Mouse (Mus musculus): ENCODE results near the gene Itpa.

The Itpa gene

DNA sequence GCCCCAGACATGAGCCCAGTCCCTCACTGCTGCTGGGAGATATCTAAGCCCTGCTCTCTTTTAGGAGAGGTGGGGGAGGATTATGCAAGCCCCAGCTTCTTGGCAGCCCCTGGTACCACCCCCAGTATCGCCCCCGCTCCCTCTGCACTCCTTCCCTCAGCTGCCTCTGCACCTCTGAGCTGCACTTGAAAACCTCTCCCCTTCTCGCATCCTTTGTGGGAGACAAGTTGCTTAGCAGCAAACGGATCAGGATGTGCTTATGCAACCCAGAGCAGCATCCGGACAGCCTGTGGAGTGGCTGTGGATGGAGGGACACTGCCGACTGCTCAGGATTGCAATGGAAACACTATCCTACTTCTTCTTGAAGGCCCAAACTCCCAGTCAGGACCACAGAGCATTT lies 9.9 kb upstream of the Itpa start:
- DNase-seq = no peak

DNA sequence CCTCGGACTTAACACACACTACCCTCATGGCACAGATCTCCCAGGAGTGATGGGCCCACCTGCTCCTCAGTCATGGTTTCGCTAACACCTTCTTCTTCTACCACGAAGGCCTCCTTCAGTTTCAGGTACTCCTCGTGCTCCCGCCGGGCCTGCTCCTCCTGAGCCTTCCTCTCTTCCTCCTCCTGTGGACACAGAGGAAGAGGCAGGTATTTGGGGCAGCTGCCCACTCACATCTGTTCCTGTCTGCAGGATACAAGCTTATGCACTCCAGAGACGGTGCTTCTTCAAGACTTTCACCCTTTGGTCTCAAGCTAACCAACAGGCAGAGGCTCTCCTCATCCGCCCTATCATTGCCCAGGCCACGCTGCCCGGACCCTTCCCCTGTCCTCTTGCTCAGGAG lies 8.9 kb upstream of the Itpa start:
- DNase-seq = no peak

DNA sequence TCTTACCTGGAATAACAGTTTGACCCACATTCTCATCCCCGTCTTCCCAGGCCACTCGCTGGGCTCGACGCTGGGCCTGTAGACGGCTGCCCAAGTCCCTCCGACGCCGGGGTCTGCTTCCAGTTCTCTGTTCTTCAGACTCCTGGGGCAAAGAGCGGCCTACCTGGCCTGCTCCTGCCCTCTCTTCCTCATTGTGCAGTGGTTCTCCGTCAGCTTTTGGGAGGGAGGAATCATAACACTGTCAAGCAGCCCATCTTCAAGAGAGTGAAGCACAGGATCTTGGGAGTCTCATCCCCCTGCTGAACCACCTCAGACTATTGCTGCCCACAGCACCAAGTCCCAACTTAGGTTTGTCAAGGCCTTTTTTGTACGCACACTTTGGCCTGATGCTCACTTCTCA lies 4.1 kb upstream of the Itpa start:
- no peak for DNase-seq

DNA sequence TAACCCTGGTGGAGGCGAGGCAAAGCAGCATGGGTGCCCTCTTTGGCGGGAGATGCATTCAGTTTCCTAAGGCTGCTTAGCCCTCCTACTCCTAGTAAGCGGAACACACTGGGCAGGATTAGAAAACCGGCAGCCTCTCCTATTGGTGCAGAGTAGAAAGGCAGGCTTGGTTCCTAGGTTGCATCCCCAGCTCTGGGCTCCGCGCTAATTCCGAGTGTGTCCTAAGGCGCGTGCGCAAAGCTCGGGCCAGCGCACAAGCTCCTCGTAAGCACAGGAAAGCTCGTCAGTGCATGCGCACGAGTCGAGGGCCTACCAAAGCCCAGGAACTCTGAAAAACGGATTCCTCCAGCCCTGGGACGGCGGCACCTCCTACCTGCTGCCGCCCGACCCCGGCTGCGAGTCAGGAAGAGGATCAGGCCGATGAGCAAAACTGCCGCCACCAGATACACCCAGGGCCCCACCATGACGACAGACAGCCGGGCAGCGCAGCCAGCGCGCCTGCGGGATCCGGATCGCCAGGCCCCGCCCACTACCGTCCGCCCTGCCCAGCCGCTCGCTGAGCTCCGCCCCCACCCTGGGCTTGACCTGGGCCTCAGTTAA lies 3.2 kb upstream of the Itpa start, which contains the start of gene Ddrgk1:
TSS of gene Ddrgk1 (minus strand) at position 558 of the 600 bp plus-strand sequence.
- DNase-seq = peak; percentile 94

DNA sequence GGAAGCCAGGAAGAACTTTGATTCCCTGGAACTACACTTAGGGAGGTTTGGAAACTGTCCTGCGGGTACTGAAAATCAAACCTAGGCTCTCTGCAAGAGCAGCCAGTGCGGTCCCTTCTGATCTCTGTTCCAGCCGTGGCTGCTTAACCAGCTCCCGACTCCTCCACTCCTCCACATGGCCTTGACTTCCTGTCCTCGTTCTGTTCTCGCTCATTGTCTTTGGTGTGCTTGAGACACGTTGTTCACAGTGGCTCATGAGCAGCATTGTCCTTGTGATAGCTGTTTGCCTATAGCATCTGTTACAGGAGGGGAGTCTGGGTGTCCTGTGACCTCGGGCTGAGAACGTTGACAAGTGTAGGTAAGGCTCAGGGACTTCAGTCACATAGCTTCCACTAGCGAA lies 9.8 kb downstream of the Itpa start:
- no peak for DNase-seq

DNA sequence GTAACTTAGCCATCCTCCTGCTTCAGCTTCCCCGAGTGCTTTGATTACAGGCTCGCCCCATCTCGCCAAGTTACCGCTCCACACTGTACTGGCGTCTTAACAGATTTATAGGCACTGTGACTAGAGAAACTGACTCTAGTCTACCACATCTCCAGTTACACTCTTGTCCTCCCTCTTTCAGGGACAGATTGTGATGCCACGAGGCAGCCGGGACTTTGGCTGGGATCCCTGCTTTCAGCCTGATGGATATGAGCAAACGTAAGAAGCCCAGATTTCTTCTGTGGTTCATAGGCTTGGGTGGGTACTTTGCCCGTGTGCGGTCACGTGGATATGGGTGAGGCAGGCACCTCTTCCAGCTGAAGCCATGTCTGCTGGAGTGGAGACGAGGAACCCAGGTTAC lies 11.7 kb downstream of the Itpa start:
- no peak for DNase-seq

DNA sequence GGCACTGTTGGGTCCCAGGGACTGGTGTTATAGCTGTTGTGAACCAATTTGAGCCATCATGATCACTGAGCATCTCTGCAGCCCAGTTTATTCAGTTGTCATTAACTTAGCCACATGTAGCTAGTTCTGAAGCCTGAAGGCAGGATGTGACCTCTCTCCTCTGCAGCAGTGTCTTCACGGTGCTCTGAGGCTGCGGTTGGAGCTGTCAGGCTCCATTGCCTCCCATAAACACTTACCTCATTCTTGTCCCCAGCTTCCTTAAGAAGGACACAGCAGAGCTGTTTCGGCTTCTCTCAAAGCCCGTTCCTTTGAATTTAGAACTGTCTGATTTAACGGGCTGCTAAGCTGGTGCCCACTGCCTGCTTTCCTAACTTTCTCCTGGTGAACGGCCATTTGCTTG lies 12.5 kb downstream of the Itpa start:
- DNase-seq = no peak

DNA sequence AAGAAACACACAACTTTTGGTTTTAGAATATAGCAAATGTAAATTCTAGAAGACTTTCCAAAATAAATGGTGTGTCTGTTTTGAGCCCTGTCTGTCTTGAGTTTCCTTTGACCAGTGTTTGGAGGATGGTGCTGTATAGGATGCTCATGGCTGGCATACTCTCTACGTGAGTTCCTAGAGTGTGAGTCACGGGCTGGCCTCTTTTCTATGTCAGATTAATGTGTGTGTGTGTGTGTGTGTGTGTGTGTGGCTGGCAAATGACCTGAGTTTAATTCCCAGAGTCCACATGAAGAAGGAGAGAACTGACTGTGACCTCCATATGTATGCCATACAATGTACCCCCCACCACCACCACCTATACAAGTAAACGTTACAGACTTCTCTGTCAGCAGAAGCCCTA lies 14.1 kb downstream of the Itpa start:
- no peak for DNase-seq

DNA sequence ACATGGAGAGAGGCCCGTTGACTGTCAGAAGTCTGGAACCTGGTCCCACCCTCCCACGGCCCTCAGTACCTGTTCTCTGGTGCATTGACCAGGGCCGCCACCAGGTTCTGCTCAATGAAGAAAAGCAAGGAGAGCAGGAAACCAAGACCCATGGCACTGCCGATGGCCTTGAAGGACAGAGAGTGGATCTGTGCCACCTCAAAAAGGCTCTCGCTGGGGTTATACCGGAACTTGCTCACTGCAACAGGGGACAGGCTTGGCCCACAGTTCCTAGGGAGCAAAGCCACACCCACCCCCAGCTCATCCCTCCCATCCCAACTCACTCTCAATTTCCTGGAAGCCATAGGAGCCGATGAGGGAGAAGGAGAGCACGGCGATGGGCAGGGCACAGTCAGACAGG lies 18.0 kb downstream of the Itpa start:
- no peak for DNase-seq

DNA sequence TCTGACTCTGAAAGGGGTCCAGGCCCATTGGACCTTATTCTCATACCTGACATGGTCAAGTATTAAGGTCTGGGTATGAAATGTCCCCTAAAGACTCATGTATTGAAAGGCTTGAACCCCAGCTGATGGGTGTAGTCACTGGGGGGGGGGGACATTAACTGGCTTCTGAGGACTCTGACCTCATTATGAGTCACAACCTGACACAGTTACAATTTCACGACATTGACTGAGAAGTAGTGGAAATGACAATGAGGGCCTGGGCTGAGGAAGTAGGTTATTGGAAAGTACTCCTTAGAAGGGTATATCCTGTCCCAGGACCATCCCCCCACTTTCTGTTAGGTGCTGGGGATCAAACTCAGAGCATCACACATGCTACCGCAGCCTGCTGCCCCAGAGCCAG lies 21.6 kb downstream of the Itpa start:
- DNase-seq = no peak

DNA sequence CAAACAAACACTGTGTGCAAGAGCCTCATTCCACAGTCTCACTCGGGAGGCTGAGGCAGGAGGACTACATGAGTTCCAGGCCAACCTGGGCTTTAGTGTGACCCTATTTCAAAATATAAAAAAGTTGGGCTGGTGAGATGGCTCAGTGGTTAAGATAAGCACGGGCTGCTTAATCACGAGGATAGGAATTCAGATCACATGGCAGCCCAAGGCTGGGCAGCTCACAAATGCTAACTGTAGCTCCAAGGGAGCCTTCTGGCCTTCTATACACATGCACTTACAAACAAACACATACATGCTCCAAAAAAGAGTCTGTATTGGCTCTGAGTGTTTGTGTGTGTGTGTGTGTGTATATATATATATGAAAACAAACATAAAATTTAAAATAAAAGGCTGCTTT lies 26.2 kb downstream of the Itpa start:
- no peak for DNase-seq

DNA sequence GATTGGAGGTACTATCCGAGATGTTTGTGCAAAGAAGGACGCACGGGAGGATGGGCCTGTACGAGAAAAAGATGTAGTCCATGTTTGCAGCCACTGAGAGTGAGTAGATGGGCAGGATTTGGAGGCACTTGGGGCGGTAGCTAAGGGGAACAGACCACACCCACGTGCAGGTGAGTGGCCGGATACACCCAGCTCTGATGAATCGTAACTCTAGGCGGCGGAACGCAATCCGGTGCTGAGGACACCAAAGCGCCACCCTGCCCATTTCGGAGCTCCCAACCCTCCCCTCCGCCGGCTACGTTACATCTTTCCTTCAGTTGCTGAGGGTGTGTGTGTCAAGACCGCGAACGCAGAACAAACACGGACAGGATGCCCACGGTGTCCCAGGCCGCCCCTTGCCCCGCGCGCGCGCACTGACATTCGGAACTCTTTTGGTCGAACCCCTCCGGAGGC lies 29.3 kb downstream of the Itpa start:
- DNase-seq = no peak

DNA sequence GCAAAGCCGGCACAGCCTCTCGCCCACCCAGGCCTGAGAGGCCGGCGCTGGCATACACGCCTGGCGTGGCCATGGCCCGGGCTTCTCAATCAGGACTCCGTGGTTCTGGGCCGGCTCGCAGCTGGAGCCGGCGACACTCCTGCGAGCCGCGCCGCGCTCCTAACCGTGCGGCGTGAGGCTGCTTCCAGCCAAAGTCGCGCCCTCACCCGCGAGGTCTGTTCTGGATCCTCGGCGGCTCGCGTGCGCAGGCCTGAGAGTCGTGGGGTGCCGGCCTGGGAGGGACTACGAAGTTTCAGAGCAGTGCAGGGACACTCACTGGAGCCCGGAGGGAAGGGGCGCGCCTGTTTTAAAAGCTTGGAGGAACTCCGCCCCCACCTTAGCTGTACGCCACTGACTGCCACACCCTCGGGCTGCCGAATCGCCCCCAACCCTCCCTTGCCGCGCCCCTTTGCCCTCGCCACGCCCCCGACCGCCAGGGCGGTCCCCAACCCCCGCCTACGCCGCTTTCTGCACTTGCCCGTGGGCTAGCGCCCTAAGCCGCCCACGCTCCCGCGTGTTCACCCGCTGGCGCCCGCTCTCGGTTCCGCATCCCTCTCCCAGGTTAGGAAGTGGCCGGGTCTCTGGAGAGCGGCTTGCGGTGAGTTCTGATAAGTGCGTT lies 29.9 kb downstream of the Itpa start, which contains the start of gene Slc4a11:
TSS of gene Slc4a11 (minus strand) at position 367 of the 658 bp plus-strand sequence.
- DNase-seq = peak; percentile 52

DNA sequence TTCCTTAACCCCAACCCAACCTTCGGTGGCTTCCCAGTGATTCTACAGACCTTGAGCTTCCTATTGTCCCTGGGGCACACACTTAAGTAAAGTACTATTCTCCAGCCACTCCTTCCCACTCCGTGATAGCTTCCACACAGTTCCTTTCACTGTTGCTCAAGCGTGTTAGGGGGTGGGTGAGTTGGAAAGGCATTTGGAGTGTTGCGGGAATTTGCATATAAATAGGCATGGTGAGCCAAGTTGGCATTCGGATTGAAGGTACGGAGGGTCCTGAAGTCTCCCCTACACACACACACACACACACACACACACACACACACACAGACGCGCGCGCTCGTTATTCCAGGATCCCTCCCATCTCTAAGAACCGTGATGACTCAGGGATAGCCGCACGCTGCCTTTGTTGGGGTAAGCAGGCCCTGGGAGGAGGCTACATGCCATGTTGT lies 30.4 kb downstream of the Itpa start:
- no peak for DNase-seq

DNA sequence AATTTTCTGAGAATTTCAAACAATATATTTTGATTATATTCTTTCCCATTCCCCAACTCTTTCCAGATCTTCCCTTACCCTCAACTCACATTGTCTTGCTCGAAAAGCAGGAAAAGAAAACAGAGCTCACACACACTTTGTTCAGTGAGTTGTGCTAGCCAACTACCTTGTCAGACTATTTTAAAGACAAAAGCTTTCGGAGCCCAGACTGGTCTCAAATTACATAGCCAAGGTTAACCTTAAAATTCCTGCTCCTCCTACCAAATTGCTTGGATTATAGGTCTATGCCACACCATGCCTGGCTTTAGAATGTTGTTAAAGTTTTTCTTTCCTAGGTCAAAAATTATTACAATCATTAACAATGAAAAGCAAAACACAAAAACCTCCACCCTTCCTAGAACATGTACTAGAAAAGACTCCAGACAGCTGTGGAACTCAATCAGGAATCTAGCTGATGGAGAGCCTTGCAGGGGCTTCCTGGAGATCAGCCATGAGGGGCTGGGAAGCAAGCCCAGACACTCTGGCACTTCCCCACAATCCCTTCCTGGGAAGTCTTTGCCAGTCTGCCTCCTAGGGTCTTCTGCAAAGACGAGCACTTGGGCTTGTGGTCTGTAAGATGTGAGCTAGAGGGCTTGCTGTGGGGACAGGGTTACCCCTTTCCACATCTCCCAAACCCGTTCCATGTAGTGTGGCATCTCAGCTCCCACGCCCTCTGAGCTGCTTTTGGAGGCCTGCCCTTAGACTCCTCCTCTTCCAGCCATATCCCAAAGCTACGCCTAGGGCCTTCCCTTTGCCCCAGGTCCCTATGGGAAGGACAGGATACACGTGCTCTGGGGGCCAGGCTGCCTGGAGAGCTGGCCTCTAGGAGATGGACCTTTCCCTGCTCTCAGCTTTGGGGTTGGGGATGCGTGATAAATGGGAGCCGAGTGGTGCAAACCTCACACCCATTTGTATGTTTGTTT lies 36.9 kb downstream of the Itpa start:
- peak; percentile 62 for DNase-seq

DNA sequence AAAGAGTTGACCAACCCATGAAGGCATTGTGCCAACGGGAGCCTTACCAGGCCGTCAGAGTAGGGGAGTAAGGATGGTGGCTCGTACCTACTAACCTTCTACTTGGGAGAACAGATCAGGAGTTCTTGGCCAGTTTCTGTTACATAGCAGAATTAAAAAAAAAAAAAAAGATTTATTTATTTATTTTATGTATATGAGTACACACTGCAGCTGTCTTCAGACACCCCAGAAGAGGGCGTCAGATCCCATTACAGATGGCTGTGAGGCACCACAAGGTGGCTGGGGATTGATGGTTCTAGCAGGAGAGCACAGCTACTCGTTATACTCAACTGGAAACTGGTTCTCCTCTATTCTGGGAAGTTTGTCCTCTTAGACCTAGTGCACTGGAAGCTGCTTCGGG lies 37.8 kb downstream of the Itpa start:
- no peak for DNase-seq

DNA sequence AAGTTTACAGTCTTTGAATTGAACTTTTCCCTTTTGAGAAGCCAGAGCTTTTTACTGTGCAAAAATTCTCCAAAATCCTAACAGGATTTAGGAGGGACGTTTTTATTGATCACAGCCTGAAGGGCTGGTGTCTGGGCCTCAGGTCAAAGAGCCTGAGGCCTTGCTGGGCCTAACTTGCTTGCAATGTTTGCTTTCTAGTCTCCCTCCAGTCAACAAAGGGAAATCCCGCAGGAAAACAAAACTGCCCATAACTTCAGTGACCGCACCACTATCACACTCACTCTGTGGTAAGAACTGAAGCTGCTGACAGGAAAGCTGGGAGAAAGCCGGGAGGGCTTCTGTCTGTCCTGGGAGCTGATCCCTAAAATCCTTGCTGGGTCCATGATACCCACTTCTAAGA lies 39.2 kb downstream of the Itpa start:
- no peak for DNase-seq

DNA sequence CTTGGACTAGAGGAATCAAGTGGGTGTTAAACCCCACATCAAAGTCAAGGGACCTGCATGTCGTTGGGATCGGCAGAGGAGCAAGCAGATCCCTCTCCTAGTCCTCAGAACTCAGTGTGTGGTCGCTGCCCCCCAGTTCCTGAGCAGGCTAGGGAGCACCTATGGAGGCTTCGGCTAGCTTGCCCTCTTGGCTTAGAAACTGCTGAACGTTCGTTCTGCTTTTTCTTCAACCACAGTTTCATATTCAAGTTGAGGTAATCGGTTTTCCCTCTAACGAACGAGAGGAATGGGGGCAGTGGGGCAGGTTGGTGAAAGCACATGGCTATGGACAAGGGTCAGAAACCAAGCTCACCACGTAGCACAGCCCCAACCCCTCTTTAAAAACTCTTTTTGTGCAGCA lies 39.6 kb downstream of the Itpa start:
- no peak for DNase-seq

DNA sequence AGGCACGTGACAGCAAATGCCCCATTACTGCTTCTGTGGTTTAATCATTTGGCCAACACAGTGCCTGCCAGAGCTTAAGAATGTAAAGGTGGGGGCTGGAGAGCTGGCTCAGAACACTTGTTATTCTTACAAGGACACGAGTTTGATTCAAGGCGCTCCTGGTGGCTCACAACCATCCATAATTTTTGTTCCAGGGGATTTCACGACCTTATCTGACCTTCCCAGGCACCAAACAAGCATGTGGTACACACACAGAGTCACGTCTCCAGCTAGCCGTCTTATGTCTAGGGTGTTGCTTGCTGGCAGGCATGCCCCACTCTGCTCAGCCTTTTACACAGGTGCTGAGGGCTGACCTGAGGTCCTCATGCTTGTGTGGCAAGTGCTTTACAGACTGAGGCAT lies 50.5 kb downstream of the Itpa start:
- peak; percentile 45 for DNase-seq

DNA sequence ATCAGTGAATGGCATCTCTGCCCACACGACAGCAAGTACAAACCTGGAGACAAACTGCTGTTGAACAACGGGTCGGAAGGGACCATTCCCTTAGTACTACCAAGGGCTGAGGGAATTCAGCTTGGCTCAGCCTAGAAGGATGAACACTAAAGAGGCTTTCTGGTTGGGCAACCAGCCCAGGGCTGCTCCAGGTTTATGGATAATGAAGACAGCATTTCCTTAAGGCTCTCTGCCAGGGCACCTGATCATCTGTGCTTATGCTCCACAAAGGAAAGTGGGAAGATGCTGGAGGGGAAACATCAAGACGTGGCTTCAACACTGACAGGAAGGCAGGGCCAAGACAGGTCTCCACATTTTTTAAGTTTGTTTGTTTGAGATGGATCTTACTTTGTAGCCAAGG lies 57.0 kb downstream of the Itpa start:
- DNase-seq = no peak

DNA sequence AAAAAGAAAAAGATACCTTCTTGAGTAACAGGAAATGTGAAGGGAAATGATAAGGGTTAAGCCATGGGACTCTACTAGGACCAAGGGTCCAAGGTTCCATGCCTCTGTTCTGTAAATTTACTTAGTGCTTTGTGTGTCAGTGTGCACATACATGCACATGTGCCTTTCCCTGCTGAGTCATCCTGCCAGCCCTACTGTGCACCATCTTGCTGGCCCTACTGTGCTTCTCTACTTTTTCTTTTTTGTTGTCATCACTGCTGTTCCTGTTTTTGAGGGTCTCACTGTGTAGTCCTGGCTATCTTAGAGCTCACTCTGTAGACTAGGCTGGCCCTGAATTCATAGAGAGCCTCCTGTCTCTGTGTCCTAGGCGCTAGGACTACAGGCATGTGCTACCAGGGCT lies 60.3 kb downstream of the Itpa start:
- DNase-seq = no peak

DNA sequence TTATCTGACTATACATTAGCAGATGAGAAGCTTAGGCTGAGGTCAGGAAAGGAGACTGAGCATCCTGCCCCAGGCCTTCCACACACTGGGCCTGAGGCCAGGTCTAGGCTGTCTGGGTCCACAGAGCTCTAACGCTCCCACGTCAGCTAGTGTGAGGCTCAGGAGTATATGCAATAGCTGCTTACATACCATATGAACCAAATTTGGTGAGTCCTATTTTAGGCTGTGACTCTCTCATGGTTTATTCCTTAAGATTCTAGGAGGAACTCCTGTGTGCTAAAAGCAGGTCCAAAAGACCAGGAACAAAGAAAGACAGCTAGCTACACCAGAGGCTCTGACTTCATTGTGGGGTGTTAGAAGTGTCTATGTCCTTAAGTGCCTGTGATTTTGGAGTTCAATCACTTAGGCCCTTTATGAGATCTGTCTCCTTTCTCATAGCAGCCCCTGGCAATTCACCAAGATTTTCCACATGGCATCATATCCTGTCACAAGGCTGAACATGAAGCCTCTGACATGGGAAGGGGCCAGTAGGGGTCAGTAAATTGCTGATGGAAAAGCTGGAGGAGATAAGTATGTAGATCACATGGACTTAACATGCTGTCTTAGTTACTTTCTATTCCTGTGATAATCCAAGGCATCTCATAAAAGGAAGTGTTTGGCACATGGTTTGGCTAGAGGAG lies 61.6 kb downstream of the Itpa start:
- no peak for DNase-seq

DNA sequence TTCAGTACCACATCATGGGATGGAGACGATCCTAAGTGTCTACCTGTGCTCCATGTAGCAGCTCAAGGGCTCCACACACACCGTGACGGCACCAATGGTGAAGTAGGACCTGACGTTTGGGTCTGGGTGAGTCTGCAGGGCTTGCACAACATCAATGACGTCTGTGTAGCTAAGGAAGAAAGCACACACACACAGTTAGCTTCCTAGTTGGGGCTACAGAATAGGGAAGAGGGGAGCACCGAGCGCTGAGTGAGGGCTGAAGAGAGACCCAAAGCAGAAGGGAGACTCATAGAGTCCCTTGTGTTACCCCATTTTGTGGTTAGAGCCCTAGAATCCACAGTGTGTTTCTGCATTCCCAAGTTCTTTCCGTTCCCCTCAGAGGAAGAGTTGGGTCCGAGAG lies 63.3 kb downstream of the Itpa start:
- no peak for DNase-seq
